Mouse (Mus musculus) mouse trophoblast stem cell (cell line): ENCODE data around the gene Plch2.

Experiments
- in situ Hi-C, 2 experiments: fragments of 300-500 bp; cut with MseI, MboI; formaldehyde crosslinking; loops; 2 replicates in 1 of 2; 3 replicates in 1 of 2; pipeline ENCODE4 v1.15.1; 2025

The Plch2 gene

GRCm38 (mm10) chr4:155075813-155076212 is 19.2 kb upstream of the Plch2 start:
- in situ Hi-C loops: no loop called here

GRCm38 (mm10) chr4:155075137-155075536 is 18.6 kb upstream of the Plch2 start:
- in situ Hi-C loops: no loop called here

- in situ Hi-C loops: no loop called here
These were observed 17.8 kb upstream of the Plch2 start for GRCm38 (mm10) chr4:155074418-155074817.

GRCm38 (mm10) chr4:155070921-155071320 is 14.3 kb upstream of the Plch2 start:
- in situ Hi-C loops: no loop called here

DNA sequence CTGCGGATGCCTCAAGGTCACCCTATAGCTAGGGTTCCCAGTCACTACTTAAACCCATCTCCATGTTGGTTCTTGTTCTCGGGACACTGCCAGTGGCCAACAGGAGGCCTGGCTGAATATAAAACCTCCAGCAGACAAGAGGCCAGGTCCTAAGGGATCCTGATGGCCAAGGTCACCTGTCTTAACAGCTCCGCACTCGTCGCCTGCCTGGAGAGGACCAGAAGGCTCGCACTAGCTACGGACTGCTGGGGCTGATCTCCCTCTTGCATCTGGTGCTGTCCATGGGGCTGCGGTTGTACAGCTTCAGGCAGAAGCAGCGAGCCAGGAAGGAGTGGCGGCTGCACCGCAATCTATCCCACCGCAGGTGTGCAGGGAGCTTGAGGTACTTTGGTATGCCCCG is 13.6 kb upstream of the Plch2 start:
- in situ Hi-C loops: no loop called here

- in situ Hi-C loops: loop anchor here in 1 of 2 experiments (5.0 kb wide), 1 partner anchor 102 kb away; no protein-coding TSS in a partner anchor
These were observed 12.6 kb upstream of the Plch2 start for GRCm38 (mm10) chr4:155069191-155069590.

DNA sequence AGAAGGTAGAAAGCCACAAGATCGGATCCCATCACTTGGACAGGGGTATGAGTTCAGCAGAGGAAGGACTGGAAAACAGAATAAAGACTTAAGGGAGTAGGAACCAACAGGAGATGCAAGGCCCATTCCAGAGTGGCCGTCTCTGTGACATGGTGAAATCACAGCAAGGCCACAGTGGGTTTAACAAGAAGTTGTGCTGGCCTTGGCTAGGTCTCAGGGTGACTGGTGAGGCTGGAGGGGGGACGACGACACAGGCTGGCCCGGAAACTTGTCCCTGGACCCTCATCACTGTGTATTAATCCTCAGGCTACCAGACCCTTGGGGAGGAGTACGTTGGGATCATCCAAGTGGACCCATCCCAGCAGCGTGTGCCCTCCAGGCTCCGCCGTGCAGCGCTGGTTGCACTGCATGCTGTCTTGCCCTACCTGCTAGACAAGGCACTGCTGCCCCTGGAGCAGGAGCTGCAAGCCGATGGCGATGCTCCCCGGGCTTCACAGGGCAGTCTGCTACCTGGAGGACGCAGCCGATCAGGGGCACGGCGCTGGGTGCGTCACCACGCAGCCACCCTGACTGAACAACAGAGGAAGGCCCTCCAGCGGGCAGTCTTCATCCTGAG is 11.9 kb upstream of the Plch2 start:
- in situ Hi-C loops: loop anchor here in 1 of 2 experiments (5.0 kb wide), 1 partner anchor 101 kb away; no protein-coding TSS in a partner anchor

DNA sequence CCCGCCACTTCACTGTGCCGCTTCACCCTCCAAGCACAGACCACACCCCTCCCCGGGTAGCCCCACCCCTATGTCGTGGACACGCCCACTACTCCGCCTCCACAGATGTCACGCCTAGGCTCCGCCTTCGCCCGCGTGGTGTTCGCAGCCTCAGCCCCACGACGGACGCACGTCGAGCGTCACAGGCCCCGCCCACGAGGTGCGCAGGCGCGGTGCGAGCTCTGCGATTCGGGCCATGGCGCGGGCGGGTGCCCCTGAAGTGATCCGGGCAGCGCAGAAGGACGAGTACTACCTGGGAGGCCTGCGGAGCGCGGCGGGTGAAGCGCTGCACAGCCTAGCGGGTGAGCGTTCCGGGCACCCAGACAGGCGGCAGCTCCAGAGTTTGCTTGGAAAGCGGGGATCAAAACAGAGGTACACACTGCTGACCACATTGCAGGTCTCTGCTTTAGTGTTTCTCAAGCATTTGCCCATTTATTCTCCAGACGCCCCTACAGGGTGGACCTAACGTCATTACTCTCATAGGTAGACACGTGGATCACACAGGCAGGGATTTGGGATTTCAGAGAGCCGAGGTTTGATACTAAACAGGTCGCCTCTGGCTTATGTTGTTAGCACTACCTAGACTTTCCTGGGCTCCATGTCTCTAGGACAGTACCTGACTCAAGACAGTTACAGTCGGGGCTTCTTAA is 10.4 kb upstream of the Plch2 start, which contains the start of gene Pex10:
TSS of gene Pex10 (plus strand) at position 183 of the 689 bp plus-strand sequence.
- in situ Hi-C loops: loop anchor here in 1 of 2 experiments (5.0 kb wide), 1 partner anchor 100 kb away; no protein-coding TSS in a partner anchor

- in situ Hi-C loops: loop anchor here in 1 of 2 experiments (5.0 kb wide), 1 partner anchor 99 kb away; no protein-coding TSS in a partner anchor
These were observed 9.6 kb upstream of the Plch2 start for GRCm38 (mm10) chr4:155065970-155066833.

DNA sequence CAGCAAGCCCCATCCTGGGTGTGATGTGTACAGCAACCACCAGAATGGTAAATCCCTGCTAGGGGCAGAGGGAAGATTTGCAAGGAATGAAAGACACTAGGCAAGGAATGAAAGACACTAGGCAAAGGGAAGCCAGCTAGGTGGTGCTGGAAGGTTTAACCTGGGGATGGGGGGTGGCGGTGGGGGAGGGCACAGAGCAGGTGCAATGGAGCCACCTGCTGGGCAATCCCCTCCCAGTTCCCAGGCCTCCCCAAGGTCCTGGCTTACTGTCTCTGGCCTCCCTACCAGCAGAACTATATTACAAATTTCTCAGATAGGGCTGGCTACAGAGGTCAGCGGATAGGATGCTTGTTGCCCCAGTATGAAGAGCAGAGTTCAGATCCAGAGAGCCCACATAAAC is 7.9 kb upstream of the Plch2 start:
- in situ Hi-C loops: loop anchor here (5.0 kb wide), 2 partner anchors 87 to 187 kb away; no protein-coding TSS in a partner anchor

DNA sequence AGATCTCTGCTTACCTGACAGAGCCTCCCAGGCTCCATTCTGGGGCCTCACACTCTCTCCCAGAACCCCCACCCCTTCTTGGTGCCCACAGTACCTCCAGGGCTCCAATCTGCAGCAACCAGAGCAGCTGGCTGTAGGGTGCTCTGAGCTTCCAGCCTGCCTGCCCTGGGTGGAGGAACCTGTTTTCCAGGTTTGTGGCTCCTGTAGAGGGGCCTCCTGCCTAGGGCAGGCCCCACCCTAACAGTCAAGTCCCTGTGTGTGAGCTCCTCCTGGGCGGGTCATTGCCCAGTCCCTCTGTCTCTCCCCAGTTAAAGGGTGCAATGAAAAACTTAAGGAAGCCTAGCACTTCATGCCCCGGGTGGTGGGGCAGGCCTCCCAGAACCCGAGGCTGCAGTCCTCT is 7.3 kb upstream of the Plch2 start:
- in situ Hi-C loops: loop anchor here (5.0 kb wide), 2 partner anchors 87 to 187 kb away; no protein-coding TSS in a partner anchor

DNA sequence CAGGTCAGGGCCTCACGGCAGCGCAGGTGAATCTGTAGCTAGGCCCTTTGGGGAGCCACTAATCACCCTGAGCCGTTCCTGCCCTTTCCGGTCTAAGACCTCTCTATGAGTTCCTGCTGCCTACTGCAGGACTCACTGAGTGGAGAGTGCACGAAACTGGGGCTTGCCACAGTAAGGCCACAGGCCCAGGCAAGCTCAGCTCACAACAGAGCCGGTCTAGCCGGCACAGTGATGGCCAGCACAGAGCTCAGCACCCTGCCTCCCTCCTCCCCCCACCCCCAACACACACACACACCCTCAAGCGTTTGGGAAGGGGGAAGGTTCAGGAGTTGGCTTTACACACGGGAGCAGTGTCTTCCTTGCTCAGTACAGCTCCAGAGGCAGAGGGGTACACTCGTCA is 1.7 kb upstream of the Plch2 start:
- in situ Hi-C loops: no loop called here

DNA sequence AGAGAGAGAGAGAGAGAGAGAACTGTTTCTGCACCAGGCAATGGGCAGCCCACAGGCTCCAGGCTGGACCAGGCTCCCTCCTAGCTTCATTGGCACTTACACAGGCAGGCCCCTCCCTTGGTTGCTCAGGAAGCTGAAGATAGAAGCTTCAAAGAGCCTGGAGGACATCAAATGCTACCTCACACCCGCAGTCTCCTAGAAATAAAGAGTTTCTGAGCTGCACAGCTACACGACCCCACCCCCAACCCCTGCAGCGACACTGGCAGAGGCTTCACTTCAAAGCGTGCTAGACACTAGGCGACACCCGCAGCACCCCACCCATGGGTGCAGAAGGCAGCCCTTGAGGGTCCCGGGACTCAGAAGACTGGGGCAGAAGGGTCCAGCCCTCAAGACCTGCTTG is 6.5 kb downstream of the Plch2 start:
- in situ Hi-C loops: no loop called here

- in situ Hi-C loops: no loop called here
These were observed 9.9 kb downstream of the Plch2 start for GRCm38 (mm10) chr4:155046636-155047035.

GRCm38 (mm10) chr4:155043289-155043625 is 13.3 kb downstream of the Plch2 start:
- in situ Hi-C loops: no loop called here

GRCm38 (mm10) chr4:155042606-155043288 is 13.8 kb downstream of the Plch2 start:
- in situ Hi-C loops: no loop called here

- in situ Hi-C loops: no loop called here
These were observed 15.9 kb downstream of the Plch2 start for GRCm38 (mm10) chr4:155040696-155041095.

DNA sequence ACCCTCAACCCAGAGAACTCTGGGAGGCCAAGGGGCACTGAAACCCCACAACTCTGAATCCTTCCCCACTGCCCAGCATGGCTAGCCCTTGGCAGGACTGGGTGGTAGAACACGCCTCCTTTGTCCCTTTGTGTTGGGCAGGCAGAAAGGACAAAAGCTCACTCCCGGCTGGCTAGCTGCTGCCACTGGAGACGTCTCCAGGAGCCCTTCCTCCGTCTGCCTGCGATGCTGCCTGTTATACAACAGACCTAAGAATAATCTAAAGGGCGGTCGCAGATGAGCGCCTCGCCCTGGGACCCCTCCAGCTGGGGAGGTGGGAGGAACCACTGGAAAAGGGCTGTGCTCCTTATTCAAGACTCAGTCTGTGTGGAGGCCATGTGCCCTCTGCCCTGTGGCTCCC is 16.4 kb downstream of the Plch2 start:
- in situ Hi-C loops: no loop called here

DNA sequence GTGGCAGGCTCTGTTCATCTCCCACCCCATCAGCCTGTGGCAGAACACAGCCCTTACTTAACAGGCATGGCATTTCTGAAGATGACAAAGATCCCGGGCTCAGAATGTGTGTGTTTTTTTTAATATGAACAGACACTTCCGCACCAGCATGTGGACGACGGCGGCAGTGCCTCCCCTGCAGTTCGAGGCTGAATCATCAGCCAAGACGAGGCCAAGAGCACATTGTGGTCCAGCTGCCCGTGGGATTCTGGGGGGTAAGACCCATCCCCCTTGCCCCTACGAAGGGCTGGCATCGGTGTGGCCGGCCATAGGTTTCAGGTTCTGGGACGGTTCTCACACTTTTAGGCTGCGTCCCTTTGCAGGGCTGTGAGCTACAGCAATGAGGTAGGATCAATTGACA is 21.8 kb downstream of the Plch2 start:
- in situ Hi-C loops: no loop called here

- in situ Hi-C loops: no loop called here
These were observed 22.4 kb downstream of the Plch2 start for GRCm38 (mm10) chr4:155034202-155034601.

DNA sequence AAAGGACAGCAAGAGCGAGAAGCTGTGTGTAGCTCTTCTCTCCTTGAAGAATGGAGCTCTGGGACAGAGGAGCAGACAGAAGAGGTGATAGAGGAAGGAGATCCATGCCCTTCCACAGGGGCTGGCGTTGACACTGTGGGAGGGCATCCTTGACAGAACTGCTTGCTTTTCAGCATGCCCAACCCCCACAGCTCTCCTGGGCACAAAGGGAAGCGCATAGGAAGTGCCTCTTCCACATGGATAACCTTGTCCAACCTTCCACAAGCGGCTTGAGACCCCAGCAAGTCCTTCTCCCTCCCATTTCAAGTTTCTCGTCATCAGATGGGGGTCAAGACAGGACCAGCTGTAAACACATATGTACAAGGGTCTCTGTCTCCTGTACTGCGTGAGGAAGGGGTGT is 23.5 kb downstream of the Plch2 start:
- in situ Hi-C loops: no loop called here
